Comparison of ENCODE assay signal across 25 mouse cellular contexts in the genomic region with DNA sequence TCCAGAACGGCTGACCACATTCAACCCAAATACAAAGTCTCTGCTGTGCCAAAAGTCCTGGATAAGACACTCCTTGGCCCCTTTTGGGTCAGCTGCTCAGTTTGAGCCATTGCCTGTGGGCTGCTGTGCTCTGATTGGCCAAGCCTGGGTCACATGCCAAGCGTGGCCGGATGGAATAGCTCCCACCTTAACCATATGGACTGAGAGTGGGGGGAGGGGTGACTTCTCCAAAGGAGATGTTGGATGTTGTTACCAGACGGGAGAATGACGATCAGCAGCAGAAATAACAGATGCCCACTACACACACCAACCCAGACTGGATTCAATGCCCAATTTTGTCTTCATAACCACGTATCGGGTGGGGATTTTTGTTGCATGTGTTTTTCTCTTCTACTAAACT. TPM values are rescaled to one million over a fixed set of nuclear protein-coding genes. Genes with fewer than 3 reads are reported as not detected.
A peak's percentile ranks its signal among the peaks of the same experiment; 100 is the strongest.
DNase-seq lines count a peak whose midpoint lies in the region; ATAC-seq and TF ChIP-seq lines count a peak whose summit lies in the region.
"Had no signal": no experiment of that assay in that cellular context is flagged by ENCODE, and none has a peak within 500 bp of the region (broad histone marks: within the 10 kb centered on the region; RNA-seq: fewer than 3 reads in every experiment).

No protein-coding gene starts in this region.

- no peak overlapping the region for H3K4me3 ChIP-seq in forebrain, embryonic 15.5 days
- H3K4me3 ChIP-seq in forebrain, embryonic 11.5 days (ENCODE audit: low read depth, low read length) = no peak overlapping the region
- H3K4me3 ChIP-seq: embryonic facial prominence, embryonic 15.5 days; neural tube, embryonic 12.5 days had no signal

- no peaks in the 10 kb centered on the region for H3K36me3 ChIP-seq in forebrain, embryonic 15.5 days
- H3K36me3 ChIP-seq in forebrain, embryonic 11.5 days (ENCODE audit: control insufficient read depth, insufficient read depth, low read length) = no peaks in the 10 kb centered on the region
- H3K36me3 ChIP-seq: embryonic facial prominence, embryonic 15.5 days; neural tube, embryonic 12.5 days had no signal

- no peak for TF ChIP-seq POLR2A in brain, embryonic 14.5 days (IDR thresholded peaks at IDR 0.05; ENCODE audit: borderline replicate concordance, extremely low read depth, insufficient read depth, insufficient read length, poor library complexity, severe bottlenecking)

- H3K4me2 ChIP-seq in forebrain, embryonic 15.5 days (replicated peaks) = no peak overlapping the region
- no peak overlapping the region for H3K4me2 ChIP-seq in forebrain, embryonic 11.5 days (ENCODE audit: low read depth, low read length, severe bottlenecking)
- H3K4me2 ChIP-seq: embryonic facial prominence, embryonic 15.5 days; lung, embryonic 14.5 days; neural tube, embryonic 12.5 days had no signal

- H3K4me1 ChIP-seq in forebrain, embryonic 15.5 days = peaks cover 34% of the 10 kb centered on the region
- H3K4me1 ChIP-seq in forebrain, embryonic 11.5 days (replicated peaks; ENCODE audit: control insufficient read depth, insufficient read depth, low read length) = peaks cover 17% of the 10 kb centered on the region; the same call in 1 of the 2 replicates
- H3K4me1 ChIP-seq: embryonic facial prominence, embryonic 15.5 days; neural tube, embryonic 12.5 days had no signal

- no peaks in the 10 kb centered on the region for H3K9me3 ChIP-seq in forebrain, embryonic 15.5 days
- no peaks in the 10 kb centered on the region for H3K9me3 ChIP-seq in forebrain, embryonic 11.5 days (ENCODE audit: control insufficient read depth, low read length)
- H3K9me3 ChIP-seq: embryonic facial prominence, embryonic 15.5 days; neural tube, embryonic 12.5 days had no signal

- 46% methylated on average over 7 of the region's 7 CpGs for WGBS in forebrain, embryonic 15.5 days
- 61% methylated on average over 7 of the region's 7 CpGs for WGBS in forebrain, embryonic 11.5 days

- no peak for ATAC-seq in forebrain, embryonic 15.5 days (replicated peaks)
- ATAC-seq in forebrain, embryonic 11.5 days (replicated peaks; ENCODE audit: low FRiP score) = no peak
- ATAC-seq: activated CD4-positive, CD25-positive, alpha-beta regulatory T cell, adult 4 months; Patski had no signal

- H3K27me3 ChIP-seq in forebrain, embryonic 15.5 days = peaks cover 21% of the 10 kb centered on the region
- peaks cover 47% of the 10 kb centered on the region for H3K27me3 ChIP-seq in forebrain, embryonic 11.5 days (ENCODE audit: control insufficient read depth, insufficient read depth, low read length)

- no peak overlapping the region for H3K9ac ChIP-seq in forebrain, embryonic 15.5 days (replicated peaks)
- no peak overlapping the region for H3K9ac ChIP-seq in forebrain, embryonic 11.5 days (ENCODE audit: low read length)
- H3K9ac ChIP-seq: embryonic facial prominence, embryonic 15.5 days; lung, embryonic 14.5 days; neural tube, embryonic 12.5 days had no signal

- 0 out of 2 replicates have a peak overlapping the region, but pooled peaks have one; percentile 7 for H3K27ac ChIP-seq in forebrain, embryonic 15.5 days (replicated peaks)
- no peak overlapping the region for H3K27ac ChIP-seq in forebrain, embryonic 11.5 days (ENCODE audit: low read depth, low read length)
- H3K27ac ChIP-seq: embryonic facial prominence, embryonic 15.5 days; neural tube, embryonic 12.5 days had no signal

- DNase-seq in forebrain, embryonic 11.5 days (ENCODE audit: low spot score) = no peak
- DNase-seq in layer of hippocampus, postnatal 14 days (ENCODE audit: low spot score in 2 of 2) = peak; percentile 34 to 49
- DNase-seq in layer of hippocampus, postnatal 36 days = no peak
- DNase-seq in ES-CJ7 (ENCODE audit: low read depth, low spot score) = peak; percentile 32
- peak; percentile 69 for DNase-seq in brain, embryonic 14.5 days (ENCODE audit: low read depth)
- DNase-seq in gastrocnemius, adult 18-20 months (ENCODE audit: low spot score) = no peak
- DNase-seq: adrenal gland, postnatal 10 days; cerebellum, adult 11 months; gastrocnemius, postnatal 14 days; kidney, adult 2 months; kidney, postnatal 25 days; lung, embryonic 14.5 days; lung, postnatal 36 days; spleen, adult 18-20 months; thymus, postnatal 25 days had no signal

- TF ChIP-seq CTCF in brain, embryonic 14.5 days (IDR thresholded peaks at IDR 0.05; ENCODE audit: borderline replicate concordance, extremely low read depth, insufficient read depth, insufficient read length) = no peak

RNA-seq across cellular contexts. Expression of a gene that starts 13.1 kb away (rescaled TPM):
- polyA plus RNA-seq in forebrain, embryonic 15.5 days (2015; fragmentation: Nextera tagmentation; extraction: Ambion mirVana) = 90.9 and 94.3 TPM in 2 replicates
- 47.5 and 51.5 TPM in 2 replicates for polyA plus RNA-seq in forebrain, embryonic 11.5 days (2014; fragmentation: Nextera tagmentation; extraction: Ambion mirVana)
- total RNA-seq in layer of hippocampus, postnatal 14 days (2021) = 10 to 100 TPM; 27.2 to 33.8 TPM
- total RNA-seq in layer of hippocampus, postnatal 36 days (2021) = 10 to 100 TPM; 41.0 to 45.7 TPM
- polyA plus RNA-seq in brain, embryonic 14.5 days (2012; rRNA removed) = 16.5 and 79.1 TPM in 2 replicates
- not detected for total RNA-seq in gastrocnemius, adult 18-20 months (2021)
- total RNA-seq: adrenal gland, postnatal 10 days; ES-E14; gastrocnemius, postnatal 14 days; heart, adult 8-10 months; hematopoietic stem cell, adult 5-6 weeks; liver, adult 2 months; megakaryocyte-erythroid progenitor cell, adult 5-6 weeks had no signal
- polyA plus RNA-seq: kidney, adult 2 months; liver, adult 2 months; lung, embryonic 14.5 days; neural tube, embryonic 12.5 days; Patski had no signal

RNA-seq across cellular contexts. Expression of a gene that starts 51.0 kb away (rescaled TPM):
- polyA plus RNA-seq in forebrain, embryonic 15.5 days (2015; fragmentation: Nextera tagmentation; extraction: Ambion mirVana) = 44.9 and 48.7 TPM in 2 replicates
- 30.0 and 35.2 TPM in 2 replicates for polyA plus RNA-seq in forebrain, embryonic 11.5 days (2014; fragmentation: Nextera tagmentation; extraction: Ambion mirVana)
- 10 to 100 TPM; 30.8 to 32.4 TPM for total RNA-seq in layer of hippocampus, postnatal 14 days (2021)
- total RNA-seq in layer of hippocampus, postnatal 36 days (2021) = 10 to 100 TPM; 27.6 to 35.0 TPM
- polyA plus RNA-seq in brain, embryonic 14.5 days (2012; rRNA removed) = 17.2 and 20.8 TPM in 2 replicates
- total RNA-seq in gastrocnemius, adult 18-20 months (2021) = 10 to 100 TPM; 12.1 to 12.4 TPM

RNA-seq across cellular contexts. Expression of a gene that starts 51.1 kb away (rescaled TPM):
- polyA plus RNA-seq in forebrain, embryonic 15.5 days (2015; fragmentation: Nextera tagmentation; extraction: Ambion mirVana) = 0.17 TPM in 2 replicates
- polyA plus RNA-seq in forebrain, embryonic 11.5 days (2014; fragmentation: Nextera tagmentation; extraction: Ambion mirVana) = 0.23 TPM in 1 of 2 replicates, not detected in the other
- under 1 TPM in 1 of 2 experiments, not detected in 1; 0.17 TPM for total RNA-seq in layer of hippocampus, postnatal 14 days (2021)
- total RNA-seq in layer of hippocampus, postnatal 36 days (2021) = under 1 TPM in 1 of 2 experiments, not detected in 1; 0.22 TPM
- 0.19 and 0.44 TPM in 2 replicates for polyA plus RNA-seq in brain, embryonic 14.5 days (2012; rRNA removed)
- total RNA-seq in gastrocnemius, adult 18-20 months (2021) = under 1 TPM; 0.07 to 0.14 TPM
- total RNA-seq: ES-E14; megakaryocyte-erythroid progenitor cell, adult 5-6 weeks had no signal
- polyA plus RNA-seq: liver, adult 2 months had no signal

Comparison
In these comparisons a context has a peak if more than half of its experiments do, and no peak if none do; other contexts are left out.
1. DNase-seq: peak in layer of hippocampus, postnatal 14 days (2 of 2), ES-CJ7 (single experiment) and brain, embryonic 14.5 days (single experiment); none in forebrain, embryonic 11.5 days (single experiment), layer of hippocampus, postnatal 36 days (0 of 2) and gastrocnemius, adult 18-20 months (single experiment).
2. RNA of a gene that starts 13.1 kb away (total RNA-seq): 41.0 to 45.7 TPM in layer of hippocampus, postnatal 36 days and 27.2 to 33.8 TPM in layer of hippocampus, postnatal 14 days; not detected in gastrocnemius, adult 18-20 months; every median in the first group is over 10 times any median in the second.